Mouse (Mus musculus) kidney, adult 10 weeks (tissue): Measurements from ENCODE around the gene Gm5244. TPM values are rescaled to one million over a fixed set of nuclear protein-coding genes. Genes with fewer than 3 reads are reported as not detected.

ENCODE experiments used
- polyA plus RNA-seq: library from polyadenylated mRNA; stranded (reverse); fragments of 350-450 nt; fragmentation: Illumina TruSeq; extraction: RNeasy Lipid Tissue Mini Kit (QIAGEN cat#74804); gene quantifications from one replicate; pipeline ENCODE4 v1.2.3, GENCODE M21; 2014; ENCODE audit warnings: low read depth, low replicate concordance

Gm5244 gene
- not detected for polyA plus RNA-seq

GRCm38 (mm10) chr19:12846382-12846781, at the start of gene Gm5244:
TSS of gene Gm5244 (plus strand) at chr19:12846682.

GRCm38 (mm10) chr19:12856983-12857382, 10.5 kb downstream of the Gm5244 start, which contains the start of gene Olfr1444:
TSS of gene Olfr1444 (plus strand) at chr19:12857283.

GRCm38 (mm10) chr19:12883555-12883954, 37.1 kb downstream of the Gm5244 start, which contains the start of gene Olfr1445:
TSS of gene Olfr1445 (plus strand) at chr19:12883855.

DNA sequence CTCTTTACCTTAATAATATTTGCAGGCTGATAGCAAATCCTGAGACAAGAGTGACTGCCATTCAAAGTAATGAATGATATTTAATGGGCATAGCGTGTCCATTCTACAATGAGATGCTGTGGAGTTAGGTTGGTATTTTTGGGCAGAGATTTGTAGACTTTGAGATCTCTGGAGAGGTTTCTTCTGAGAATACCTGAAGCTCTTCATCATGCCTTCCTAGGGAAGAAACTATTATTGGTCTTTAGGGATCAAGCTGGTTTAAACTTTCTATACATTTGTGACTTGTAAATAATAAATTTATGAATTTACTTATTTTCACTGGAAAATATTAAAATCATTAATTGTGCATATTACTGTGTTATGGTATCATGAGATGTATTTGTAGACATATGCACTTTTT, 46.9 kb downstream of the Gm5244 start, which contains the start of gene Olfr1446:
Gene Olfr1446 (minus strand): TSS at position 101 of the 400 bp plus-strand sequence.

Other genes with a start within 250 kb of the Gm5244 start
- gene Gm4952, start 246.7 kb upstream of the Gm5244 start, polyA plus RNA-seq, result 9.9 TPM
- gene Glyat, start 213.4 kb upstream of the Gm5244 start, polyA plus RNA-seq, result 2,240 TPM
- 1.2 TPM for gene Olfr1442, start 176.2 kb upstream of the Gm5244 start, polyA plus RNA-seq
- not detected for gene Olfr1443, start 168.6 kb upstream of the Gm5244 start, polyA plus RNA-seq
- 3,688 TPM for gene Keg1, start 150.9 kb upstream of the Gm5244 start, polyA plus RNA-seq
- 3.8 TPM for gene Cntf, start 81.0 kb upstream of the Gm5244 start, polyA plus RNA-seq
- gene Zfp91, start 50.6 kb upstream of the Gm5244 start, polyA plus RNA-seq, result 134 TPM
- 1.3 TPM for gene Lpxn, start 50.5 kb upstream of the Gm5244 start, polyA plus RNA-seq
- gene Olfr1444, start 10.6 kb downstream of the Gm5244 start, polyA plus RNA-seq, result not detected
- gene Olfr1445, start 37.2 kb downstream of the Gm5244 start, polyA plus RNA-seq, result not detected
- gene Olfr1446, start 46.8 kb downstream of the Gm5244 start, polyA plus RNA-seq, result not detected
- not detected for gene Olfr1447, start 57.1 kb downstream of the Gm5244 start, polyA plus RNA-seq
- not detected for gene Olfr1448, start 77.7 kb downstream of the Gm5244 start, polyA plus RNA-seq
- not detected for gene Olfr1449, start 84.2 kb downstream of the Gm5244 start, polyA plus RNA-seq
- gene Olfr1450, start 103.6 kb downstream of the Gm5244 start, polyA plus RNA-seq, result not detected
- gene Olfr1451, start 148.3 kb downstream of the Gm5244 start, polyA plus RNA-seq, result not detected
- not detected for gene Olfr1453, start 181.6 kb downstream of the Gm5244 start, polyA plus RNA-seq
- not detected for gene Olfr1454, start 213.9 kb downstream of the Gm5244 start, polyA plus RNA-seq